Comparison of ENCODE assay signal across 20 mouse cellular contexts in the genomic region with DNA sequence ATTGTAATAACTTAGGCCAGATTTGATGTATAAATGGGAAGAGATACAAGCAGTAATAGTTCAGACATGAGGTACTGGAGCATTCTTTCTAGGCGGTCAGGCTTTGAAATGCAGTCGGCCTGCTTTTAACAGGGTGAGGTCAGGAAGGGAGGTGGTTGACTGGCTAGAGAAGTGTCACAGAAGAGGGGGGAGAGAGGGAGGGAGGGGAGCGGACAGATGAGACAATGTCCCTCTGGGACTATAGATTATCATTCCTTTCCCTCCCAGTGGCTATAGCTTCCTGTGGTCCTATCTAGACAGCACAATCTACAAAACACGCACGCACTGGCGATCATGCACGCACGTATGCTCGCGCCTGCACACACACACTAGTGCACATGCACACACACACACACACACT.
A peak's percentile ranks its signal among the peaks of the same experiment; 100 is the strongest.
DNase-seq lines count a peak whose midpoint lies in the region; ATAC-seq and TF ChIP-seq lines count a peak whose summit lies in the region.
"Had no signal": no experiment of that assay in that cellular context is flagged by ENCODE, and none has a peak within 500 bp of the region (broad histone marks: within the 10 kb centered on the region; RNA-seq: fewer than 3 reads in every experiment).

No protein-coding gene starts in this region.

- peaks cover 5% of the 10 kb centered on the region; the same call in 1 of the 2 replicates for H3K4me1 ChIP-seq in kidney, embryonic 14.5 days (ENCODE audit: control insufficient read depth, insufficient read depth, low read length)
- H3K4me1 ChIP-seq in megakaryocyte, embryonic 14.5 days: no peaks in the 10 kb centered on the region
- H3K4me1 ChIP-seq: forebrain, embryonic 15.5 days; heart, embryonic 10.5 days had no signal

- no peaks in the 10 kb centered on the region for H3K36me3 ChIP-seq in kidney, embryonic 14.5 days (ENCODE audit: control insufficient read depth, insufficient read depth, low read length)
- H3K36me3 ChIP-seq in megakaryocyte, embryonic 14.5 days (replicated peaks; ENCODE audit: low read length): no peaks in the 10 kb centered on the region
- H3K36me3 ChIP-seq: forebrain, embryonic 15.5 days; heart, embryonic 10.5 days had no signal

- peak; percentile 13 for DNase-seq in embryo, embryonic 10 days (ENCODE audit: low spot score)
- DNase-seq in embryo, embryonic 9.5 days (ENCODE audit: extremely low spot score): no peak
- no peak for DNase-seq in kidney, adult 9 months
- peak; percentile 29 for DNase-seq in mesoderm, embryonic 11.5 days (ENCODE audit: low read depth, low spot score)
- DNase-seq in gastrocnemius, adult 2 months: no peak
- DNase-seq: adrenal gland, postnatal 14 days; B cell, adult 2 months; cerebellum, adult 18-20 months; cerebellum, postnatal 10 days; gastrocnemius, postnatal 10 days; heart, adult 18-20 months; heart, postnatal 10 days had no signal

- peak; percentile 82 for ATAC-seq in kidney, embryonic 14.5 days (ENCODE audit: low FRiP score, low TSS enrichment)
- no peak for ATAC-seq in megakaryocyte, adult 5-6 weeks (ENCODE audit: poor library complexity, severe bottlenecking)
- ATAC-seq: activated CD4-positive, CD25-positive, alpha-beta regulatory T cell, adult 4 months; CD4-positive, CD25-positive, alpha-beta regulatory T cell, adult 4 months; forebrain, embryonic 15.5 days had no signal

- intact Hi-C loops in gastrocnemius, adult 2 months (cut with DNase I): no loop called here

- 45% methylated on average over 10 of the region's 10 CpGs for WGBS in kidney, embryonic 14.5 days

- H3K27me3 ChIP-seq in kidney, embryonic 14.5 days (ENCODE audit: control insufficient read depth, insufficient read depth, low read length): no peaks in the 10 kb centered on the region
- H3K27me3 ChIP-seq in megakaryocyte, embryonic 14.5 days (replicated peaks): no peaks in the 10 kb centered on the region
- H3K27me3 ChIP-seq: forebrain, embryonic 15.5 days had no signal

- H3K4me2 ChIP-seq in kidney, embryonic 14.5 days (replicated peaks; ENCODE audit: low read depth, low read length): no peak overlapping the region
- H3K4me2 ChIP-seq: forebrain, embryonic 15.5 days; hindbrain, embryonic 14.5 days had no signal

- H3K4me3 ChIP-seq in kidney, embryonic 14.5 days (ENCODE audit: low read length): no peak overlapping the region
- H3K4me3 ChIP-seq in megakaryocyte, embryonic 14.5 days (replicated peaks): peak overlapping the region; percentile 73
- H3K4me3 ChIP-seq in gastrocnemius, adult 2 months: no peak overlapping the region
- H3K4me3 ChIP-seq: forebrain, embryonic 15.5 days; heart, embryonic 10.5 days had no signal

- no peak overlapping the region for H3K27ac ChIP-seq in kidney, embryonic 14.5 days (ENCODE audit: low read depth, low read length)
- H3K27ac ChIP-seq in gastrocnemius, adult 2 months: no peak overlapping the region
- H3K27ac ChIP-seq: forebrain, embryonic 15.5 days; heart, embryonic 10.5 days; hindbrain, embryonic 14.5 days had no signal

- H3K9me3 ChIP-seq in kidney, embryonic 14.5 days (ENCODE audit: control insufficient read depth, low read length): no peaks in the 10 kb centered on the region
- H3K9me3 ChIP-seq in megakaryocyte, embryonic 14.5 days: peaks cover 15% of the 10 kb centered on the region
- H3K9me3 ChIP-seq: forebrain, embryonic 15.5 days; heart, embryonic 10.5 days had no signal

- no peak overlapping the region for H3K9ac ChIP-seq in kidney, embryonic 14.5 days (ENCODE audit: low read depth, low read length)
- H3K9ac ChIP-seq: forebrain, embryonic 15.5 days; hindbrain, embryonic 14.5 days had no signal

- no peak for TF ChIP-seq CTCF in gastrocnemius, adult 2 months (IDR thresholded peaks at IDR 0.05)

Comparison
In these comparisons a context has a peak if more than half of its experiments do, and no peak if none do; other contexts are left out.
1. DNase-seq: peak in embryo, embryonic 10 days (single experiment) and mesoderm, embryonic 11.5 days (single experiment); none in embryo, embryonic 9.5 days (single experiment), kidney, adult 9 months (single experiment) and gastrocnemius, adult 2 months (single experiment).